Mouse (Mus musculus): ENCODE results near the gene 1700008O03Rik. TPM values are rescaled to one million over a fixed set of nuclear protein-coding genes. Genes with fewer than 3 reads are reported as not detected.

1700008O03Rik gene
- polyA plus RNA-seq, 1 experiment = not detected

- TF ChIP-seq CTCF (IDR thresholded peaks at IDR 0.05; ENCODE audit: borderline replicate concordance, insufficient read depth, low read length) = no peak
- TF ChIP-seq POLR2A (IDR thresholded peaks at IDR 0.05; ENCODE audit: low read depth, low read length) = no peak
- Histone ChIP-seq H3K4me3 (ENCODE audit: insufficient read depth, low read length) (no peak overlapping the region), H3K4me1 (ENCODE audit: control insufficient read depth, insufficient read depth, low read length) (no peaks in the 10 kb centered on the region), H3K27ac (ENCODE audit: insufficient read depth, low read length) (no peak overlapping the region)
Measured at GRCm38 (mm10) chr7:44411144-44411543, 25.5 kb upstream of the 1700008O03Rik start.

DNA sequence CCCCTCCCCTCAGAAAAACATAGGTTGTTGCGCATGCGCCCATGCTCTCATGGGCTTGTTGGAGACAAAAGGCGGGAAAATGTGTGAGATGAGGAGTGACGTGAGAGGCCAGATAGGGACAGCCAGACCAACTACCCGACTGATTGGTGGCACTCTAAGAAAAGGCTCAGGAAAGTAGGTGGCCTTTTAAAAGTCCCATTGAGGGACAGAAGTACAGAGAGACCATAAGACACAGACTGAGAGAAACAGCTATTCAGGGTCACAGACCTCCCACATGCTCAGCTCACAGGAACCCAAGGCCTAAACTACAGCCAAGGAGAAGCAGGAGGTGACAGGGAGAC, 20.4 kb upstream of the 1700008O03Rik start:
- H3K4me3 ChIP-seq (ENCODE audit: insufficient read depth, low read length) = no peak overlapping the region

DNA sequence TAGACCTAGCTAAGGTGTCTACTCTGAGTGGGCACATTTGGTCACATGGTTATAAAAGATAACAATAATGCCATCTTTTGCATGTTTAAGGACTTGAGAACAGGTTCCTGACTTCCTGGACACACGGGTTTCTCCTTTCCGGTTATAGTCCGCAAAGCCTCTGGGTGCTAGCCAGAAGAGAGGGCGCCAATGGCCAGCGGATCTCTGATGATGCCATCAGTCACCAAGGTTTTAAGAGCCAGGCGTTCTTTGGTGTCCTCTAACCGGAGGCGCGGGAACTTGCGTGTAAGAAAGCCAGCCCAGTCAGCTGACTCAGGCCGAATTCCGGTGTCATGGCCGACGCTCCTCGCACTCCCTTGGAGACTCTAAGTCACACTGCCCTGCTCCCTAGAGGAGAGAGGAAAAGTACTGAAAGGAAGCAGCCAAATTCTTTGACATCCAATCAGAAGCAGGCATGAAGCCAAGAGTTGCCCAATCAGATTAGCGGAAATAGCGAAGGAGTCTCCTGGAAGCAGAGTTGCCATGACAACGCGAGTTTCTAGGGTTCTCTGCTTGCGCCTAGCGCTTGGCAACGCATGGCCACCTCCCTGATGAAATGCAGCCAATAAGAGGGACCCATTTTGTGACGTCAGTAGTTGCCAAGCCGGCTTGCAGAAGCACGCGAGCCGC, 19.9 kb upstream of the 1700008O03Rik start:
- TF ChIP-seq CTCF (IDR thresholded peaks at IDR 0.05; ENCODE audit: borderline replicate concordance, insufficient read depth, low read length) = no peak
- no peak for TF ChIP-seq POLR2A (IDR thresholded peaks at IDR 0.05; ENCODE audit: low read depth, low read length)
- no peak overlapping the region for H3K27ac ChIP-seq (ENCODE audit: insufficient read depth, low read length)
- peak overlapping the region; percentile 43 for H3K4me3 ChIP-seq (ENCODE audit: insufficient read depth, low read length)
- no peaks in the 10 kb centered on the region for H3K4me1 ChIP-seq (ENCODE audit: control insufficient read depth, insufficient read depth, low read length)

More for the DNA sequence above, 20.4 kb upstream of the 1700008O03Rik start:
- Histone ChIP-seq H3K4me1 (ENCODE audit: control insufficient read depth, insufficient read depth, low read length) (no peaks in the 10 kb centered on the region), H3K27ac (ENCODE audit: insufficient read depth, low read length) (no peak overlapping the region)
- TF ChIP-seq CTCF (IDR thresholded peaks at IDR 0.05; ENCODE audit: borderline replicate concordance, insufficient read depth, low read length) (no peak), POLR2A (IDR thresholded peaks at IDR 0.05; ENCODE audit: low read depth, low read length) (no peak)

DNA sequence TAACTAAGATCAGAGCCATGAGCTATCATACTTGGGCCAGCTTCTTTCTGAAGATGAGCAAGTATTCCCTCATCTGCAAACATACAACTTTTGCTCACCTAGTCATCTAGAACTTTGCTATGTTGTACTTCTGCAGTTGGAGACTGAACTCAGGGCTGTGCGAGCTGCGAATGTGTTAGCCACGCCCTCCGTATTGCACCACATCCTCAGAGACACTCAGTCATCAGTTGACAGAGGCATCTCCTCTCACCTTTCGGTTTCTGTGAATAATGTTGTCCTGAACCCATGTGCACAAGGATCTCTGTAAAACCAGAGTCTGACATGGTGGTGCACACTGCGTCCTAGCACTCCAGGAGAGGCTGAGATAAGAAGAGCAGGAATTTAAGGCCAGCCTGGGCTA, 16.1 kb upstream of the 1700008O03Rik start:
- Histone ChIP-seq H3K4me3 (ENCODE audit: insufficient read depth, low read length) (no peak overlapping the region), H3K27ac (ENCODE audit: insufficient read depth, low read length) (no peak overlapping the region), H3K4me1 (ENCODE audit: control insufficient read depth, insufficient read depth, low read length) (no peaks in the 10 kb centered on the region)
- TF ChIP-seq POLR2A (IDR thresholded peaks at IDR 0.05; ENCODE audit: low read depth, low read length) = no peak
- TF ChIP-seq CTCF (IDR thresholded peaks at IDR 0.05; ENCODE audit: borderline replicate concordance, insufficient read depth, low read length) = no peak

- no peak overlapping the region for H3K27ac ChIP-seq (ENCODE audit: insufficient read depth, low read length)
- H3K4me3 ChIP-seq (ENCODE audit: insufficient read depth, low read length) = no peak overlapping the region
- no peaks in the 10 kb centered on the region for H3K4me1 ChIP-seq (ENCODE audit: control insufficient read depth, insufficient read depth, low read length)
- TF ChIP-seq POLR2A (IDR thresholded peaks at IDR 0.05; ENCODE audit: low read depth, low read length) (no peak), CTCF (IDR thresholded peaks at IDR 0.05; ENCODE audit: borderline replicate concordance, insufficient read depth, low read length) (peak; percentile 40; the same call in 1 of the 2 replicates)
Measured at GRCm38 (mm10) chr7:44398570-44398969, 12.9 kb upstream of the 1700008O03Rik start.

- Histone ChIP-seq H3K4me3 (ENCODE audit: insufficient read depth, low read length) (no peak overlapping the region), H3K27ac (ENCODE audit: insufficient read depth, low read length) (no peak overlapping the region), H3K4me1 (ENCODE audit: control insufficient read depth, insufficient read depth, low read length) (no peaks in the 10 kb centered on the region)
- TF ChIP-seq POLR2A (IDR thresholded peaks at IDR 0.05; ENCODE audit: low read depth, low read length) = no peak
- TF ChIP-seq CTCF (IDR thresholded peaks at IDR 0.05; ENCODE audit: borderline replicate concordance, insufficient read depth, low read length) = no peak
Measured at GRCm38 (mm10) chr7:44393284-44393683, 7.7 kb upstream of the 1700008O03Rik start.

DNA sequence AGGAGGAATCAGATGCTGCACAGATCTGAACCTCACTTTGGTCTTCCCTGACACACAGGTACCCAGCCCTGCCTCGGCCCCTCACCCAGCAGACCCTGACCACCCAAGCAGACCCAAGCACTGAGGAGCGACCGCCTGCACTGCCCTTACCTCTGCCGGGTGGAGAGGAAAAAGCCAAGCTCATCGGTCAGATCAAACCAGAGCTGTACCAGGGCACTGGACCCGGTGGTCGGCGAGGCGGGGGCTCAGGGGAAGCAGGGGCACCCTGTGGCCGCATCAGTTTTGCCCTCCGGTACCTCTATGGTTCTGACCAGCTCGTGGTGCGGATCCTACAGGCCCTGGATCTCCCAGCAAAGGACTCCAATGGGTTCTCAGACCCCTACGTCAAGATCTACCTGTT, 6.7 kb upstream of the 1700008O03Rik start:
- Histone ChIP-seq H3K4me1 (ENCODE audit: control insufficient read depth, insufficient read depth, low read length) (no peaks in the 10 kb centered on the region), H3K27ac (ENCODE audit: insufficient read depth, low read length) (no peak overlapping the region), H3K4me3 (ENCODE audit: insufficient read depth, low read length) (no peak overlapping the region)
- TF ChIP-seq CTCF (IDR thresholded peaks at IDR 0.05; ENCODE audit: borderline replicate concordance, insufficient read depth, low read length) (no peak), POLR2A (IDR thresholded peaks at IDR 0.05; ENCODE audit: low read depth, low read length) (no peak)

GRCm38 (mm10) chr7:44391831-44392230, 6.2 kb upstream of the 1700008O03Rik start:
- Histone ChIP-seq H3K4me3 (ENCODE audit: insufficient read depth, low read length) (no peak overlapping the region), H3K27ac (ENCODE audit: insufficient read depth, low read length) (no peak overlapping the region), H3K4me1 (ENCODE audit: control insufficient read depth, insufficient read depth, low read length) (no peaks in the 10 kb centered on the region)
- TF ChIP-seq CTCF (IDR thresholded peaks at IDR 0.05; ENCODE audit: borderline replicate concordance, insufficient read depth, low read length) = no peak
- TF ChIP-seq POLR2A (IDR thresholded peaks at IDR 0.05; ENCODE audit: low read depth, low read length) = no peak

- H3K4me1 ChIP-seq (ENCODE audit: control insufficient read depth, insufficient read depth, low read length) = no peaks in the 10 kb centered on the region
- no peak overlapping the region for H3K27ac ChIP-seq (ENCODE audit: insufficient read depth, low read length)
- TF ChIP-seq POLR2A (IDR thresholded peaks at IDR 0.05; ENCODE audit: low read depth, low read length) (no peak), CTCF (IDR thresholded peaks at IDR 0.05; ENCODE audit: borderline replicate concordance, insufficient read depth, low read length) (no peak)
- H3K4me3 ChIP-seq (ENCODE audit: insufficient read depth, low read length) = peak overlapping the region; percentile 2; the same call in 1 of the 2 replicates
Measured at GRCm38 (mm10) chr7:44384716-44385059, 932 bp downstream of the 1700008O03Rik start.

DNA sequence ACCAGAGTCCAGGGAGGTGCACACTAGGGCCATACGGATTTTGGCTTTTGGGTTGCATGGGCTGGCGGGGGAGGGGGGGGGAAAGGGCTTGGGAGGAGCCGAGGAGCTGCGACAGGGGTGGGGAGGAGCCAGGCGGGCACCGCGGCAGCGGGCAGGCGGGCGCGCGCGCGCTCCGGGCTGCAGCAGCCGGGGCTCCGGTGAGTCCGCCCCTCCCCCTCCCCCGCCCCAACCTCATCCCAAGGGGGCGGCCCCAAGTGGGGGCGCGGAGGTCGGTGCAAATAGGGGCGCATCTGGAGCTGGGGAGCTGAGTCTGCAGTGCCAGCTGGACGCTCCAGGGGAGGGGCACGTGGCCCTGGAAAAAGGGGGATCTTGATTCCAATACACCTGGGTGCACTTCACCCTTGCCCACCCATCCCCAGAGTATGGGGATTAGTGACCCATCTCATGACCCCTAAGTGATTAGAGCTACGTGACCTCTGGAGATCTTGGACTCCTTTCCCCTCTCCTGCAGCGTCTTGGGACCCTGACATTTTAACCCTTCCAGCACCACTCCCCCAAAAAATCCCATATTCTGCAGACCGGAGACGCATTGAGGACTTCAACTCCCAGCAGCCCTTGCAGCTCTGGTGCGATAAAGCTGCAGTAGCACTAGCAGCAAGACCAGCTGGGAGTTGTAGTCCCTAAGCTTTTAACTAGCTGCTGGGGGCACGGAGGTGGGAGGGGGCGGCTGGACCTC, 1.5 kb downstream of the 1700008O03Rik start, which contains the start of gene Syt3:
TSS of gene Syt3 (plus strand) at position 123 of the 736 bp plus-strand sequence.
- Histone ChIP-seq H3K27ac (ENCODE audit: insufficient read depth, low read length) (no peak within 1 kb of the TSS), H3K4me3 (ENCODE audit: insufficient read depth, low read length) (peak within 1 kb of the TSS; percentile 2; the same call in 1 of the 2 replicates), H3K4me1 (ENCODE audit: control insufficient read depth, insufficient read depth, low read length) (no peaks in the 10 kb centered on the region)
- TF ChIP-seq CTCF (IDR thresholded peaks at IDR 0.05; ENCODE audit: borderline replicate concordance, insufficient read depth, low read length) (no peak), POLR2A (IDR thresholded peaks at IDR 0.05; ENCODE audit: low read depth, low read length) (no peak)
